Mouse (Mus musculus): ENCODE data around the gene Ica1l.
A peak's percentile ranks its signal among the peaks of the same experiment; 100 is the strongest.

Ica1l gene

DNA sequence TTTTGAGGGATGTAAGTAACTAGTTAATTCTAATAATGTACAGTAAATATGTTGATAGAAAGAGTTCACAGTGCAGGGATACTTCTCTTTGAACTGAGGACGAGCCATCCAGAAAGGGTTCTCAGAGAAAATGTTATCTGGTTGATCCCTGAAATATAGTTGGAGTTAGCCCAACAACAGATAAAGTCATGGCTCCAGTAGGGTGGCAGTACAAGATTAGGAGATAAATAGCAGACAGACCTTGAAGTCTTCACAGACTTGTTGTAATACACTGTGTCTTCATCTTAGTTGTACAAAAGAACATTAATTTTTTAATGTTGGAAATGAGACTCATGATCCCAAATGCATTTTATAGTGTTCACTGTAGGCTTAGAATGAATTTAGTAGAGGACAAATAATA, 83.0 kb downstream of the Ica1l start:
- no peak for DNase-seq

- DNase-seq: no peak
These were observed 85.8 kb downstream of the Ica1l start for GRCm38 (mm10) chr1:59957206-59957605.

- DNase-seq: no peak
These were observed 95.5 kb downstream of the Ica1l start for GRCm38 (mm10) chr1:59947509-59947908.

- no peak for DNase-seq
These were observed 97.0 kb downstream of the Ica1l start for GRCm38 (mm10) chr1:59945969-59946368.

DNA sequence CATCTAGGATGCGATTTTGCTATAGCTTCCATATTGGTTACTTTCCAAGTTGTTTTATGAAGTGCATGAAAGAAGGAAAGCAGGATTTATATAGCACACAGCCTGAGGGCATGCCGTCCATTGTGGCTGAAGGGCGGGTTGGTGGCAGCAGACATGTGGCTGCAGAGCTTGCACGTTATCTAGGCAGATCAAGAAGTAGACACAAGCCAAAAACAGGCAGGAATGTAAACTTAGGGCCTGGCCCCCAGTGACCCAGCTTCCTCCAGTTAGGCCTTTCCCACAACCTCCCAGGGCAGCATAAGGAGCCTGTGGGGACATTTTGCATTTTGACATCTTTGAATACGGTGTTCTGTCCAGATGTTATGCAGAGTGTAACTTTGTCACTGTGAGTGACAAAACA, 99.2 kb downstream of the Ica1l start:
- peak; percentile 27 for DNase-seq

GRCm38 (mm10) chr1:59942057-59942790, 100.8 kb downstream of the Ica1l start:
- no peak for DNase-seq

GRCm38 (mm10) chr1:59941063-59941462, 101.9 kb downstream of the Ica1l start:
- DNase-seq: no peak

- no peak for DNase-seq
These were observed 110.0 kb downstream of the Ica1l start for GRCm38 (mm10) chr1:59932991-59933390.
